Mouse (Mus musculus): ENCODE results near the gene Slc22a5. TPM values are rescaled to one million over a fixed set of nuclear protein-coding genes. Genes with fewer than 3 reads are reported as not detected.
"Not testable (repeated sequence)": the region's sequence is repeated elsewhere in the genome, so short reads cannot be mapped to it uniquely, and the experiment has no call there.

Gene Slc22a5
- polyA plus RNA-seq, 1 experiment from 2014 or later, result 8.8 TPM

- Histone ChIP-seq H3K4me3 (replicated peaks; ENCODE audit: low read depth, low read length) (no peak overlapping the region), H3K9me3 (ENCODE audit: control insufficient read depth, low read length) (no peaks in the 10 kb centered on the region), H3K4me1 (ENCODE audit: control insufficient read depth, insufficient read depth, low read length) (peaks cover 11% of the 10 kb centered on the region; the same call in 1 of the 2 replicates), H3K9ac (replicated peaks; ENCODE audit: low read length) (no peak overlapping the region), H3K36me3 (ENCODE audit: control insufficient read depth, insufficient read depth, low read length) (no peaks in the 10 kb centered on the region), H3K27me3 (ENCODE audit: control insufficient read depth, insufficient read depth, low read length) (no peaks in the 10 kb centered on the region), H3K27ac (replicated peaks; ENCODE audit: low read depth, low read length) (no peak overlapping the region), H3K4me2 (ENCODE audit: low read length) (no peak overlapping the region)
- WGBS, result 36% methylated on average over 9 of the region's 9 CpGs
- ATAC-seq (ENCODE audit: low FRiP score, low TSS enrichment) (no peak), DNase-seq (no peak)
Measured at GRCm38 (mm10) chr11:53892716-53893416, 1.4 kb upstream of the Slc22a5 start.

GRCm38 (mm10) chr11:53890906-53891504, 455 bp downstream of the Slc22a5 start:
- Histone ChIP-seq H3K9ac (replicated peaks; ENCODE audit: low read length) (peak overlapping the region; percentile 65), H3K9me3 (ENCODE audit: control insufficient read depth, low read length) (no peaks in the 10 kb centered on the region), H3K4me1 (ENCODE audit: control insufficient read depth, insufficient read depth, low read length) (peaks cover 11% of the 10 kb centered on the region; the same call in 1 of the 2 replicates), H3K27me3 (ENCODE audit: control insufficient read depth, insufficient read depth, low read length) (no peaks in the 10 kb centered on the region), H3K4me2 (ENCODE audit: low read length) (peak overlapping the region; percentile 76), H3K4me3 (replicated peaks; ENCODE audit: low read depth, low read length) (peak overlapping the region; percentile 55), H3K36me3 (ENCODE audit: control insufficient read depth, insufficient read depth, low read length) (no peaks in the 10 kb centered on the region), H3K27ac (replicated peaks; ENCODE audit: low read depth, low read length) (peak overlapping the region; percentile 37; the same call in 1 of the 2 replicates)
- WGBS, result 2% methylated on average over 33 of the region's 33 CpGs
- DNase-seq (no peak), ATAC-seq (ENCODE audit: low FRiP score, low TSS enrichment) (no peak; the same call in 1 of the 2 replicates)

- H3K36me3 ChIP-seq (ENCODE audit: control insufficient read depth, insufficient read depth, low read length), result no peaks in the 10 kb centered on the region
- no peak overlapping the region for H3K27ac ChIP-seq (replicated peaks; ENCODE audit: low read depth, low read length)
- DNase-seq (no peak), ATAC-seq (ENCODE audit: low FRiP score, low TSS enrichment) (no peak)
- no peak overlapping the region; the same call in 1 of the 2 replicates for H3K4me3 ChIP-seq (replicated peaks; ENCODE audit: low read depth, low read length)
- peaks cover 11% of the 10 kb centered on the region; the same call in 1 of the 2 replicates for H3K4me1 ChIP-seq (ENCODE audit: control insufficient read depth, insufficient read depth, low read length)
- WGBS, result 80% methylated on average over 2 of the region's 2 CpGs
- H3K9me3 ChIP-seq (ENCODE audit: control insufficient read depth, low read length), result no peaks in the 10 kb centered on the region
- no peak overlapping the region for H3K9ac ChIP-seq (replicated peaks; ENCODE audit: low read length)
- H3K4me2 ChIP-seq (ENCODE audit: low read length), result peak overlapping the region; percentile 76
- H3K27me3 ChIP-seq (ENCODE audit: control insufficient read depth, insufficient read depth, low read length), result no peaks in the 10 kb centered on the region
Measured at GRCm38 (mm10) chr11:53890225-53890624, 1.2 kb downstream of the Slc22a5 start.

- WGBS, result 73% methylated on average over 4 of the region's 4 CpGs
- no peak for DNase-seq
- Histone ChIP-seq H3K4me1 (ENCODE audit: control insufficient read depth, insufficient read depth, low read length) (peaks cover 11% of the 10 kb centered on the region; the same call in 1 of the 2 replicates), H3K9ac (replicated peaks; ENCODE audit: low read length) (no peak overlapping the region), H3K27ac (replicated peaks; ENCODE audit: low read depth, low read length) (no peak overlapping the region), H3K9me3 (ENCODE audit: control insufficient read depth, low read length) (no peaks in the 10 kb centered on the region), H3K4me2 (ENCODE audit: low read length) (no peak overlapping the region), H3K36me3 (ENCODE audit: control insufficient read depth, insufficient read depth, low read length) (no peaks in the 10 kb centered on the region), H3K27me3 (ENCODE audit: control insufficient read depth, insufficient read depth, low read length) (no peaks in the 10 kb centered on the region), H3K4me3 (replicated peaks; ENCODE audit: low read depth, low read length) (no peak overlapping the region)
- ATAC-seq (ENCODE audit: low FRiP score, low TSS enrichment), result no peak
Measured at GRCm38 (mm10) chr11:53889091-53889645, 2.3 kb downstream of the Slc22a5 start.

- H3K27me3 ChIP-seq (ENCODE audit: control insufficient read depth, insufficient read depth, low read length), result no peaks in the 10 kb centered on the region
- H3K9ac ChIP-seq (replicated peaks; ENCODE audit: low read length), result no peak overlapping the region
- H3K4me1 ChIP-seq (ENCODE audit: control insufficient read depth, insufficient read depth, low read length), result peaks cover 11% of the 10 kb centered on the region; the same call in 1 of the 2 replicates
- no peak for DNase-seq
- no peak for ATAC-seq (ENCODE audit: low FRiP score, low TSS enrichment)
- 87% methylated on average over 4 of the region's 4 CpGs for WGBS
- no peaks in the 10 kb centered on the region for H3K9me3 ChIP-seq (ENCODE audit: control insufficient read depth, low read length)
- no peak overlapping the region for H3K27ac ChIP-seq (replicated peaks; ENCODE audit: low read depth, low read length)
- no peaks in the 10 kb centered on the region for H3K36me3 ChIP-seq (ENCODE audit: control insufficient read depth, insufficient read depth, low read length)
- H3K4me2 ChIP-seq (ENCODE audit: low read length), result no peak overlapping the region
- H3K4me3 ChIP-seq (replicated peaks; ENCODE audit: low read depth, low read length), result no peak overlapping the region
Measured at GRCm38 (mm10) chr11:53888242-53888641, 3.2 kb downstream of the Slc22a5 start.

GRCm38 (mm10) chr11:53883287-53883686, 8.2 kb downstream of the Slc22a5 start:
- no peak for ATAC-seq (ENCODE audit: low FRiP score, low TSS enrichment)
- 85% methylated on average over 2 of the region's 2 CpGs for WGBS

GRCm38 (mm10) chr11:53878096-53878495, 13.4 kb downstream of the Slc22a5 start:
- not testable (repeated sequence) for H3K4me1 ChIP-seq (ENCODE audit: control insufficient read depth, insufficient read depth, low read length); H3K9me3 ChIP-seq (ENCODE audit: control insufficient read depth, low read length); H3K9ac ChIP-seq (replicated peaks; ENCODE audit: low read length); ATAC-seq (ENCODE audit: low FRiP score, low TSS enrichment); H3K27me3 ChIP-seq (ENCODE audit: control insufficient read depth, insufficient read depth, low read length); H3K27ac ChIP-seq (replicated peaks; ENCODE audit: low read depth, low read length); DNase-seq; H3K36me3 ChIP-seq (ENCODE audit: control insufficient read depth, insufficient read depth, low read length); H3K4me3 ChIP-seq (replicated peaks; ENCODE audit: low read depth, low read length); H3K4me2 ChIP-seq (ENCODE audit: low read length)
- 81% methylated on average over 5 of the region's 5 CpGs for WGBS

More at GRCm38 (mm10) chr11:53883287-53883686, 8.2 kb downstream of the Slc22a5 start:
- Histone ChIP-seq H3K9me3 (ENCODE audit: control insufficient read depth, low read length) (no peaks in the 10 kb centered on the region), H3K4me1 (ENCODE audit: control insufficient read depth, insufficient read depth, low read length) (no peaks in the 10 kb centered on the region), H3K27ac (replicated peaks; ENCODE audit: low read depth, low read length) (no peak overlapping the region), H3K9ac (replicated peaks; ENCODE audit: low read length) (no peak overlapping the region), H3K4me2 (ENCODE audit: low read length) (no peak overlapping the region), H3K36me3 (ENCODE audit: control insufficient read depth, insufficient read depth, low read length) (no peaks in the 10 kb centered on the region), H3K27me3 (ENCODE audit: control insufficient read depth, insufficient read depth, low read length) (no peaks in the 10 kb centered on the region), H3K4me3 (replicated peaks; ENCODE audit: low read depth, low read length) (no peak overlapping the region)
- no peak for DNase-seq

GRCm38 (mm10) chr11:53876488-53876887, 15.0 kb downstream of the Slc22a5 start:
- H3K27me3 ChIP-seq (ENCODE audit: control insufficient read depth, insufficient read depth, low read length), result no peaks in the 10 kb centered on the region
- no peak overlapping the region for H3K27ac ChIP-seq (replicated peaks; ENCODE audit: low read depth, low read length)
- no peak overlapping the region for H3K4me3 ChIP-seq (replicated peaks; ENCODE audit: low read depth, low read length)
- ATAC-seq (ENCODE audit: low FRiP score, low TSS enrichment) (no peak), DNase-seq (no peak)
- peaks cover 16% of the 10 kb centered on the region for H3K36me3 ChIP-seq (ENCODE audit: control insufficient read depth, insufficient read depth, low read length)
- no peak overlapping the region for H3K9ac ChIP-seq (replicated peaks; ENCODE audit: low read length)
- no peaks in the 10 kb centered on the region for H3K9me3 ChIP-seq (ENCODE audit: control insufficient read depth, low read length)
- H3K4me2 ChIP-seq (ENCODE audit: low read length), result no peak overlapping the region
- H3K4me1 ChIP-seq (ENCODE audit: control insufficient read depth, insufficient read depth, low read length), result no peaks in the 10 kb centered on the region
- 86% methylated on average over 4 of the region's 4 CpGs for WGBS

Data from midbrain, embryonic 14.5 days (tissue).